Mouse (Mus musculus): ENCODE data around the gene Nt5c2. TPM values are rescaled to one million over a fixed set of nuclear protein-coding genes. Genes with fewer than 3 reads are reported as not detected.

Nt5c2 gene
- polyA plus RNA-seq, 1 experiment from 2014 or later: 90.4 TPM

GRCm38 (mm10) chr19:46886826-46887225, 128.1 kb downstream of the Nt5c2 start:
- Histone ChIP-seq H3K27me3 (ENCODE audit: control insufficient read depth, insufficient read depth, low read length) (no peaks in the 10 kb centered on the region), H3K4me2 (ENCODE audit: low read depth, low read length) (no peak overlapping the region), H3K27ac (replicated peaks; ENCODE audit: low read depth, low read length) (no peak overlapping the region), H3K4me1 (ENCODE audit: control insufficient read depth, insufficient read depth, low read length) (no peaks in the 10 kb centered on the region), H3K36me3 (replicated peaks; ENCODE audit: control insufficient read depth, insufficient read depth, low read depth, low read length) (no peaks in the 10 kb centered on the region; the same call in 1 of the 2 replicates), H3K9ac (replicated peaks; ENCODE audit: low read length) (no peak overlapping the region), H3K4me3 (ENCODE audit: low read depth, low read length) (no peak overlapping the region), H3K9me3 (replicated peaks; ENCODE audit: control insufficient read depth, low read length) (no peaks in the 10 kb centered on the region)
- 84% methylated on average over 7 of the region's 7 CpGs for WGBS
- ATAC-seq (replicated peaks; ENCODE audit: insufficient number of reproducible peaks, low FRiP score, low TSS enrichment, low read depth) (no peak), DNase-seq (ENCODE audit: low spot score) (no peak)

- no peaks in the 10 kb centered on the region for H3K9me3 ChIP-seq (replicated peaks; ENCODE audit: control insufficient read depth, low read length)
- no peak overlapping the region for H3K4me2 ChIP-seq (ENCODE audit: low read depth, low read length)
- H3K9ac ChIP-seq (replicated peaks; ENCODE audit: low read length): no peak overlapping the region
- no peaks in the 10 kb centered on the region for H3K4me1 ChIP-seq (ENCODE audit: control insufficient read depth, insufficient read depth, low read length)
- 93% methylated on average over 4 of the region's 4 CpGs for WGBS
- no peaks in the 10 kb centered on the region; the same call in 1 of the 2 replicates for H3K36me3 ChIP-seq (replicated peaks; ENCODE audit: control insufficient read depth, insufficient read depth, low read depth, low read length)
- H3K4me3 ChIP-seq (ENCODE audit: low read depth, low read length): no peak overlapping the region
- DNase-seq (ENCODE audit: low spot score): no peak
- ATAC-seq (replicated peaks; ENCODE audit: insufficient number of reproducible peaks, low FRiP score, low TSS enrichment, low read depth): no peak
- H3K27me3 ChIP-seq (ENCODE audit: control insufficient read depth, insufficient read depth, low read length): no peaks in the 10 kb centered on the region
- H3K27ac ChIP-seq (replicated peaks; ENCODE audit: low read depth, low read length): no peak overlapping the region
These were observed 129.6 kb downstream of the Nt5c2 start for GRCm38 (mm10) chr19:46885365-46885764.

- H3K27ac ChIP-seq (replicated peaks; ENCODE audit: low read depth, low read length): no peak overlapping the region
- no peak for ATAC-seq (replicated peaks; ENCODE audit: insufficient number of reproducible peaks, low FRiP score, low TSS enrichment, low read depth)
- H3K27me3 ChIP-seq (ENCODE audit: control insufficient read depth, insufficient read depth, low read length): no peaks in the 10 kb centered on the region
- WGBS: 100% methylated on average over 2 of the region's 2 CpGs
- DNase-seq (ENCODE audit: low spot score): no peak
- no peak overlapping the region for H3K4me2 ChIP-seq (ENCODE audit: low read depth, low read length)
- H3K9ac ChIP-seq (replicated peaks; ENCODE audit: low read length): no peak overlapping the region
- H3K4me1 ChIP-seq (ENCODE audit: control insufficient read depth, insufficient read depth, low read length): no peaks in the 10 kb centered on the region
- H3K36me3 ChIP-seq (replicated peaks; ENCODE audit: control insufficient read depth, insufficient read depth, low read depth, low read length): no peaks in the 10 kb centered on the region
- no peak overlapping the region for H3K4me3 ChIP-seq (ENCODE audit: low read depth, low read length)
- no peaks in the 10 kb centered on the region for H3K9me3 ChIP-seq (replicated peaks; ENCODE audit: control insufficient read depth, low read length)
These were observed 135.1 kb downstream of the Nt5c2 start for GRCm38 (mm10) chr19:46879876-46880275.

- Histone ChIP-seq H3K27me3 (ENCODE audit: control insufficient read depth, insufficient read depth, low read length) (no peaks in the 10 kb centered on the region), H3K36me3 (replicated peaks; ENCODE audit: control insufficient read depth, insufficient read depth, low read depth, low read length) (no peaks in the 10 kb centered on the region), H3K9ac (replicated peaks; ENCODE audit: low read length) (no peak overlapping the region), H3K27ac (replicated peaks; ENCODE audit: low read depth, low read length) (no peak overlapping the region), H3K4me1 (ENCODE audit: control insufficient read depth, insufficient read depth, low read length) (no peaks in the 10 kb centered on the region), H3K4me3 (ENCODE audit: low read depth, low read length) (no peak overlapping the region), H3K9me3 (replicated peaks; ENCODE audit: control insufficient read depth, low read length) (no peaks in the 10 kb centered on the region), H3K4me2 (ENCODE audit: low read depth, low read length) (no peak overlapping the region)
- DNase-seq (ENCODE audit: low spot score) (peak; percentile 15), ATAC-seq (replicated peaks; ENCODE audit: insufficient number of reproducible peaks, low FRiP score, low TSS enrichment, low read depth) (no peak)
- 65% methylated on average over 13 of the region's 13 CpGs for WGBS
These were observed 136.6 kb downstream of the Nt5c2 start for GRCm38 (mm10) chr19:46878346-46878745.

- no peaks in the 10 kb centered on the region for H3K9me3 ChIP-seq (replicated peaks; ENCODE audit: control insufficient read depth, low read length)
- ATAC-seq (replicated peaks; ENCODE audit: insufficient number of reproducible peaks, low FRiP score, low TSS enrichment, low read depth): no peak
- no peak overlapping the region for H3K4me3 ChIP-seq (ENCODE audit: low read depth, low read length)
- H3K4me1 ChIP-seq (ENCODE audit: control insufficient read depth, insufficient read depth, low read length): no peaks in the 10 kb centered on the region
- no peak overlapping the region for H3K27ac ChIP-seq (replicated peaks; ENCODE audit: low read depth, low read length)
- no peak for DNase-seq (ENCODE audit: low spot score)
- WGBS: 87% methylated on average over 13 of the region's 13 CpGs
- no peak overlapping the region for H3K4me2 ChIP-seq (ENCODE audit: low read depth, low read length)
- no peaks in the 10 kb centered on the region for H3K36me3 ChIP-seq (replicated peaks; ENCODE audit: control insufficient read depth, insufficient read depth, low read depth, low read length)
- no peak overlapping the region for H3K9ac ChIP-seq (replicated peaks; ENCODE audit: low read length)
- no peaks in the 10 kb centered on the region for H3K27me3 ChIP-seq (ENCODE audit: control insufficient read depth, insufficient read depth, low read length)
These were observed 137.1 kb downstream of the Nt5c2 start for GRCm38 (mm10) chr19:46877886-46878285.

GRCm38 (mm10) chr19:46875790-46876189, 139.2 kb downstream of the Nt5c2 start:
- WGBS: 39% methylated on average over 12 of the region's 12 CpGs
- Histone ChIP-seq H3K36me3 (replicated peaks; ENCODE audit: control insufficient read depth, insufficient read depth, low read depth, low read length) (no peaks in the 10 kb centered on the region), H3K9ac (replicated peaks; ENCODE audit: low read length) (no peak overlapping the region)

GRCm38 (mm10) chr19:46873924-46874323, 141.0 kb downstream of the Nt5c2 start:
- Histone ChIP-seq H3K4me1 (ENCODE audit: control insufficient read depth, insufficient read depth, low read length) (no peaks in the 10 kb centered on the region), H3K9ac (replicated peaks; ENCODE audit: low read length) (no peak overlapping the region), H3K9me3 (replicated peaks; ENCODE audit: control insufficient read depth, low read length) (no peaks in the 10 kb centered on the region), H3K4me2 (ENCODE audit: low read depth, low read length) (no peak overlapping the region), H3K4me3 (ENCODE audit: low read depth, low read length) (no peak overlapping the region), H3K27me3 (ENCODE audit: control insufficient read depth, insufficient read depth, low read length) (no peaks in the 10 kb centered on the region), H3K36me3 (replicated peaks; ENCODE audit: control insufficient read depth, insufficient read depth, low read depth, low read length) (no peaks in the 10 kb centered on the region), H3K27ac (replicated peaks; ENCODE audit: low read depth, low read length) (no peak overlapping the region)
- DNase-seq (ENCODE audit: low spot score) (no peak), ATAC-seq (replicated peaks; ENCODE audit: insufficient number of reproducible peaks, low FRiP score, low TSS enrichment, low read depth) (no peak)
- WGBS: 83% methylated on average over 3 of the region's 3 CpGs

More at GRCm38 (mm10) chr19:46875790-46876189, 139.2 kb downstream of the Nt5c2 start:
- Histone ChIP-seq H3K4me2 (ENCODE audit: low read depth, low read length) (no peak overlapping the region), H3K27ac (replicated peaks; ENCODE audit: low read depth, low read length) (no peak overlapping the region), H3K4me1 (ENCODE audit: control insufficient read depth, insufficient read depth, low read length) (no peaks in the 10 kb centered on the region), H3K27me3 (ENCODE audit: control insufficient read depth, insufficient read depth, low read length) (no peaks in the 10 kb centered on the region), H3K4me3 (ENCODE audit: low read depth, low read length) (no peak overlapping the region), H3K9me3 (replicated peaks; ENCODE audit: control insufficient read depth, low read length) (no peaks in the 10 kb centered on the region)
- DNase-seq (ENCODE audit: low spot score) (peak; percentile 85), ATAC-seq (replicated peaks; ENCODE audit: insufficient number of reproducible peaks, low FRiP score, low TSS enrichment, low read depth) (peak; percentile 42; the same call in 1 of the 2 replicates)

- Histone ChIP-seq H3K27ac (replicated peaks; ENCODE audit: low read depth, low read length) (no peak overlapping the region), H3K36me3 (replicated peaks; ENCODE audit: control insufficient read depth, insufficient read depth, low read depth, low read length) (no peaks in the 10 kb centered on the region), H3K9ac (replicated peaks; ENCODE audit: low read length) (no peak overlapping the region), H3K27me3 (ENCODE audit: control insufficient read depth, insufficient read depth, low read length) (no peaks in the 10 kb centered on the region), H3K4me3 (ENCODE audit: low read depth, low read length) (no peak overlapping the region), H3K9me3 (replicated peaks; ENCODE audit: control insufficient read depth, low read length) (no peaks in the 10 kb centered on the region), H3K4me2 (ENCODE audit: low read depth, low read length) (no peak overlapping the region), H3K4me1 (ENCODE audit: control insufficient read depth, insufficient read depth, low read length) (no peaks in the 10 kb centered on the region)
- 72% methylated on average over 7 of the region's 7 CpGs for WGBS
- no peak for DNase-seq (ENCODE audit: low spot score)
- ATAC-seq (replicated peaks; ENCODE audit: insufficient number of reproducible peaks, low FRiP score, low TSS enrichment, low read depth): no peak
These were observed 143.3 kb downstream of the Nt5c2 start for GRCm38 (mm10) chr19:46871651-46872050.

Measured in embryonic facial prominence, embryonic 11.5 days (tissue).